Mouse (Mus musculus): ENCODE measurements at regions not wholly inside any gene's neighbourhood (a gene's known extent, or its start where the extent isn't known, plus 50 kb on each side); places are given as distances from the start of the nearest gene placed in this dataset.
"Not testable (repeated sequence)": the region's sequence is repeated elsewhere in the genome, so short reads cannot be mapped to it uniquely, and the experiment has no call there.

DNA sequence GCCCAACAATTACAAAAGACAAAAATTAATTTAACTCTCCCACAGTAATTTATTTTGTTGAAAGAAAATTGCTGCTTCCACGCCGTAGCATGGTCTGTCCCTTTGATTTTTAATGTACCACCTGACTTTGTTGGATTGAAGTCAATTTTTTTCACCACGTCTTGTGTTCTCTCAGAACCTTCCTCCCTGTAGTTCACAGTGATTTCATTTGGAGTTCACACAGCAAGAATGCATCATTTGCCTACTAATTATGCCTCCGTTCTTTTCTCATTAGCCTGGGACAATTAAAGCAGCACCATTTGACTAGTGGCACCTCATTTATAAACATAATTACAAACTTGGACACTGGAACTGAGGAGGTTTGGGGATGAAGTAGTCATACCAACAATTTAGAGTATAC is 108.4 kb upstream of the Fam84a start:
- ATAC-seq (ENCODE audit: insufficient number of reproducible peaks, low FRiP score, low TSS enrichment), result no peak

DNA sequence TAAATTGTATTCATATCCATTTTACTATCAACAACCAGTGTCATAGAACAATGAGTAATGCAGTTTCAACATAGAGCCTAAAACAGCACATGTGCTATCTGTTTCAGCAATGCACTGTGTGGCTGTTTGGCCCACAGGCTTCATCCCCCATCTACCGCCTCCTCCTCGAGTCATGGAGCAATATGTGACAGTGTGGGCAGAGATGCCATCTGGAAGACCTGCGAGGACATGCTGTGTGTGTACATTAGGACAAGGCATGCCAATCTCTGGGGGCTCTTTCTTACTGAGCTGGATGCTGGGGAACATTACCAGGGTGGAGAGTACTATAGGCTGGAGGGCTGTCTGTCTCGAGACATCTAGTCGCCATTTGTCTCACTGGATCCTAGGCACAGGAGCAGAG is 101.5 kb upstream of the Fam84a start:
- no peak for ATAC-seq (ENCODE audit: insufficient number of reproducible peaks, low FRiP score, low TSS enrichment)

DNA sequence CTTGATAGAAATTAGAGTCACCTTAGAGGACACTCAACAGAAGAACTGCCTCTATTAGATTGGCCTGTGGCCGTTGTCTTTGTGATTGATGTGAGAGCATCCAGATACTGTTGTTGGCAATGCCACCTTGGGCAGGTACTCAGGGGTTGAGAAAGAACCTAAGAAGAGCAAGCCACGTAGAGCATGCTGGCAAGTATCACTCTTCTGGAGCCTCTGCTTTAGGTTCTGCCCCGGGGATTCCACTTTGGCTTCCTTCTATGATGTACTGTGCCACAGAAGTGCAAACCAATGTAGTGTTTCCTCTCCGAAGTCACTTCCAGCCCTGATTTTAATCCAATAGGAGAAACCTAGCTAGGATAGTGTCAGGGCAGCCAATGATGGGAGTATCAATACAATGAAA is 98.3 kb upstream of the Fam84a start:
- no peak for ATAC-seq (ENCODE audit: insufficient number of reproducible peaks, low FRiP score, low TSS enrichment)

DNA sequence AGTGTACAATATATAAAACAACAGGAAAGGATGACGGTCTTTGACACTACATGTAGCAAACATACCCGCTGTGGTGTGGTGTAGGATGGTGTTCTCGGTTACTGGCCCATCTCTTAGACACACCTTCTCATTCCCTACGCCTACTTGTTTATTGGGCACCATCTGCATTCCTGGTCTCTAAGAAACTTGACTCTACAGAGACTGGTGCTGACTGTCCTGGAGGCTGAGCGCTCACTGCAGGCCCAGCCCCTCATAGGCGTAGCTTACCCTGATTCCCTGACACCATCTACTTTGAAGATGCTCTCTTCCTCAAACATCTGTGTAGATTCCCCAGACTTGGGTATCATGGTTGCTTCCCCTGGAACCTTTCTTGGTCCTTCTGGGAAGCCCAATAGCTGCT is 90.9 kb upstream of the Fam84a start:
- ATAC-seq (ENCODE audit: insufficient number of reproducible peaks, low FRiP score, low TSS enrichment), result not testable (repeated sequence)

DNA sequence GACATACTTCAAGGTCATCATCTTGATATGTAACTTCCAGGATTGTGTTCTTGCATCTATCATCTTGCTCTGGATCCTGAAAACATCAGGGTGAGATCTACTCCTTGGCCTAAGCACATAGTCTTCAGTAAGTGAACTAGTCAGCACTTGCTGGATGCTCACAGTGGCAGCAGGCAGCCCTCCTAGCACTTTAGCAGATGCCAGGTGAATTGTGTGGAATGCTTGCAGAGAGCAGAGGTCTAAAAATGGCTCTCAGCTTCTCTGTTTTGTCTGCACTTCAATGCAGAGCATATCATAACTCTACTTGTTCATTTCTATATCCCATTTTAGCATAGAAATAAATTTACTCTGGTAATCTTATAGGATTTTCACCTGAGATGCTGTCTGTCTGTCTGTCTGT is 85.8 kb upstream of the Fam84a start:
- no peak for ATAC-seq (ENCODE audit: insufficient number of reproducible peaks, low FRiP score, low TSS enrichment)

DNA sequence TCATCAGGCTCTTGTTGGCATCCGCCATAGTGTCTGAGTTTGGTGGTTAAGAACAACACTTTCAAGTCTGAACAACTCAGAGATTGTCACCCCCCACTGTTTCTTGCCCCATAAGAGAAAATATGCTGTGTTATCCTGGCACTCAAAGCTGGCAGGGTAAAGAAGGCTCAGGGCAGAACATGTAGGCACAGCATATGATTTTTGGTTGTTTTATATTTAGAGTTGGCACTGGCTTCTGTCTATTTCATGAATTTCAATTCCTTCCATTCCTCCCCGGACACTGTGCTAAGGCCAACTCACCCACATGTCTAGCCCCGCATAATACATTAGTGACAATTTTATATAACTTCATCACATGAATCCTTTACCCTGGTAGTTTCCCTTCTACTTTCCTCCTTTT is 83.5 kb upstream of the Fam84a start:
- ATAC-seq (ENCODE audit: insufficient number of reproducible peaks, low FRiP score, low TSS enrichment), result no peak

DNA sequence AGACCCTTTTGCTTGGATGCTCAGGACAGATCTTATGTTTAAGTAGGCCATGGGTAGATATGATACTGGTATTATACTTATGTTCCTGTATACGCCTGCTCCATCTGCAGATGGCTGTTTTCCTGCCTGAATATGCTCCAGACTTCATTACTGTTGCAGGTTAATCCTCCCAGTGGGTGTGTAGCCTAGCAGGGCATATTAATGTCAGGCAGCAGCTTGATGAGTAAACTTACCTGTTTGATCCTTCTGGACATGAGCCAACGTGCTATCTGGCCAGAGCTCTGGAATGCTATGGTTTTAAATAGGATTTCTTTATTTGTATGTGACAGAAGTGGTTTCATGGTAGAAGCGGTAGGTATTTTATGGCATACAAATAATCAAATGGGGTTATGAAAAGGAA is 60.8 kb upstream of the Fam84a start:
- ATAC-seq (ENCODE audit: insufficient number of reproducible peaks, low FRiP score, low TSS enrichment), result no peak

DNA sequence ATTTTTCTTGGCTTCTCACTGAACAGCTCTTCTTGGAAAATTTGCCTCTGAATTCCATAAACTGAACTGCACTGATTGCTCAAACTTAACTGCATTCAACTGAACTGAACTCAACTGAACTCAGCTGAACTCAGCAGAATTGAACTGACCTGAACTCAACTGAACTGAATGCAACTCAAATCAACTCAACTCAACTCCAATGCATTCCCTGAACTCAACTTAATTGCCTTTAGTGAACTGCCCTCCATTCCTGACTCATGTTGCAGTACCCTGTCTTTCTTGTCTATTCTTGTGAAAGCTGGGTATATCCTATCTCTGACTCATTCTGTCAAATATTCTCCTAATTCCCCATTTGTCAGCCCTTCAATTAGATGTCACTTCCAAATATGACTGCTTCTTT is 58.0 kb upstream of the Fam84a start:
- no peak for ATAC-seq (ENCODE audit: insufficient number of reproducible peaks, low FRiP score, low TSS enrichment)

- ATAC-seq (ENCODE audit: insufficient number of reproducible peaks, low FRiP score, low TSS enrichment), result no peak
These were observed 55.4 kb upstream of the Fam84a start for GRCm38 (mm10) chr12:14207288-14207687.

GRCm38 (mm10) chr12:14204491-14204890 is 52.6 kb upstream of the Fam84a start:
- ATAC-seq (ENCODE audit: insufficient number of reproducible peaks, low FRiP score, low TSS enrichment), result no peak

Measured in cerebellum, adult (tissue).